Mouse (Mus musculus) G1E (cell line): ENCODE results near the gene Heatr4.

ENCODE experiments used
- CTCF ChIP-seq: IDR thresholded peaks from 2 replicates; pipeline ENCODE4 v1.5.1; 2012; ENCODE audit warnings: low read depth, low read length, inconsistent platforms, mixed read lengths
- POLR2AphosphoS5 ChIP-seq: IDR thresholded peaks from 2 replicates; pipeline ENCODE4 v1.6.1; 2012; ENCODE audit warnings: low read depth, low read length, inconsistent platforms; ENCODE audit not compliant: insufficient replicate concordance

GRCm38 (mm10) chr12:83951711-83952575, 32.7 kb downstream of the Heatr4 start:
- TF ChIP-seq CTCF = no peak
- no peak for TF ChIP-seq POLR2AphosphoS5
